Mouse (Mus musculus): Measurements from ENCODE around the gene Sox14. TPM values are rescaled to one million over a fixed set of nuclear protein-coding genes. Genes with fewer than 3 reads are reported as not detected.

The Sox14 gene
- polyA plus RNA-seq, 1 experiment from 2014 or later: 112 TPM

DNA sequence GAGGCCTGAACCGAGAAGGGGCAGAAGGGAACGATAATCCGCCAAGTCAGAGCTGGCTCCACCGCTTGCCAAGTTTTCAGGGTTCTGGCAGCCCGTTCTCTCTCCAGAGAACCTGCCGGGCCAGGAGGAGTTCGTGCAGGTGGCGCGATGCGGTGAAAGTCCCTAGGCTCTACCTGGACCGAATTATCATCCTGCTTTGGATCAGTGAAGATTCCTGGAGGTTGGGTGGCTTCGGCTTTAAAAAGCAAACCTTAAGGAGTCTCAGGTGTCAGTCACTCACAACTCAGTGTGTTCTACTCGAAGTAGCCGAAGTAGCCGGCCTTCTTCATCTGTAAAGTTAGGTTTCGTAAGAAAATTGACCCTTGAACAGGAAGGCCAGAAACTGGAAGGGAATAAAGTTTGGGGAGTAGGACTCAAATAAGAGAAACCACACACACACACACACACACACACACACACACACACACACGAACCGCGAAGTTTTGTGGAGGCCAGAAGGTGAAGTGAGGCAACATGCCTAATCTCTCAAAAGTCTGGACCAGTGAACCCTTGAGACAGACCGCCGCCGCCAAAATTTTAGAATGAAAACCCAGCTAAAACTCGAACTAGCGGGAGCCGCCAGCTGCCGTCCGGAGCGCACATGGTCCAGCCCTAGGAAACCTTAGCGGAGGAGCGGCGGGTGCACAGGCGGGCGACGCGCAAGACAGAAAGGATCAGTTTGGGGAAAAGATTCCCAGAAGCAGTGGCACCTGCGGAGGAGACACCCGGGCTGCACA is 5.0 kb downstream of the Sox14 start:
- Histone ChIP-seq H3K9ac (replicated peaks) (peak overlapping the region; percentile 71), H3K27me3 (peaks cover 98% of the 10 kb centered on the region), H3K9me3 (no peaks in the 10 kb centered on the region), H3K4me1 (replicated peaks) (peaks cover 55% of the 10 kb centered on the region), H3K4me3 (replicated peaks) (peak overlapping the region; percentile 46), H3K27ac (peak overlapping the region; percentile 83), H3K36me3 (no peaks in the 10 kb centered on the region), H3K4me2 (replicated peaks) (peak overlapping the region; percentile 54)
- no peak for ATAC-seq
- under 1% methylated on average over 37 of the region's 37 CpGs for WGBS

- Histone ChIP-seq H3K4me3 (replicated peaks) (peak overlapping the region; percentile 46), H3K27me3 (peaks cover 98% of the 10 kb centered on the region), H3K27ac (peak overlapping the region; percentile 83), H3K4me2 (replicated peaks) (peak overlapping the region; percentile 54), H3K9ac (replicated peaks) (peak overlapping the region; percentile 71), H3K9me3 (no peaks in the 10 kb centered on the region), H3K4me1 (replicated peaks) (peaks cover 46% of the 10 kb centered on the region), H3K36me3 (no peaks in the 10 kb centered on the region)
- under 1% methylated on average over 34 of the region's 34 CpGs for WGBS
- no peak for ATAC-seq
Observed at GRCm38 (mm10) chr9:99869936-99870779, 5.8 kb downstream of the Sox14 start.

- Histone ChIP-seq H3K4me3 (replicated peaks) (peak overlapping the region; percentile 46), H3K4me2 (replicated peaks) (peak overlapping the region; percentile 54), H3K9me3 (no peaks in the 10 kb centered on the region), H3K4me1 (replicated peaks) (peaks cover 45% of the 10 kb centered on the region), H3K9ac (replicated peaks) (peak overlapping the region; percentile 71; the same call in 1 of the 2 replicates), H3K36me3 (no peaks in the 10 kb centered on the region), H3K27ac (peak overlapping the region; percentile 83), H3K27me3 (peaks cover 98% of the 10 kb centered on the region)
- peak; percentile 70 for ATAC-seq
- under 1% methylated on average over 29 of the region's 29 CpGs for WGBS
Observed at GRCm38 (mm10) chr9:99869275-99869674, 6.7 kb downstream of the Sox14 start.

DNA sequence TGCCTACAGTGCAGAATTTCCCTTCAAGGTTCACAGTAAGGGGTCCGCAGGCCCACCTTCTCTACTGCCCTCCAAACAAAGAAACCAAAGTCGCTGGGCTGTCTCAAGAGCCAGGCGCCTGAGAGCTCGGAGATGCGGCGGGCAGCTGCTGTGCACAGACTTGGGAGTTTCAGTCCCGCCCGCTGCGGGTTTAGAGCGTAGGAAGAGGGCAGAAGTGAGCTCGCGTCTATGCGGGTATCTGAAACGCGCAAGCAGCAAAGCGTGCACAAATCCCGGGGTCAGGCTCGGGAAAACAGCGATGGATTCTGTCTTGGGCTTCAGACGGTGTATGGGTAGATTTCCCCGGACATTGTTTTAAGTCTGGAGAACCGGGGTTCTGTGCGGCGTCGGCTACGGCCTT is 7.4 kb downstream of the Sox14 start:
- Histone ChIP-seq H3K4me3 (replicated peaks) (peak overlapping the region; percentile 46), H3K9me3 (no peaks in the 10 kb centered on the region), H3K4me2 (replicated peaks) (peak overlapping the region; percentile 54), H3K9ac (replicated peaks) (peak overlapping the region; percentile 71), H3K4me1 (replicated peaks) (peaks cover 45% of the 10 kb centered on the region), H3K27ac (peak overlapping the region; percentile 85), H3K27me3 (peaks cover 98% of the 10 kb centered on the region), H3K36me3 (no peaks in the 10 kb centered on the region)
- WGBS: 0% methylated on average over 26 of the region's 26 CpGs
- ATAC-seq: peak; percentile 19; the same call in 1 of the 2 replicates

DNA sequence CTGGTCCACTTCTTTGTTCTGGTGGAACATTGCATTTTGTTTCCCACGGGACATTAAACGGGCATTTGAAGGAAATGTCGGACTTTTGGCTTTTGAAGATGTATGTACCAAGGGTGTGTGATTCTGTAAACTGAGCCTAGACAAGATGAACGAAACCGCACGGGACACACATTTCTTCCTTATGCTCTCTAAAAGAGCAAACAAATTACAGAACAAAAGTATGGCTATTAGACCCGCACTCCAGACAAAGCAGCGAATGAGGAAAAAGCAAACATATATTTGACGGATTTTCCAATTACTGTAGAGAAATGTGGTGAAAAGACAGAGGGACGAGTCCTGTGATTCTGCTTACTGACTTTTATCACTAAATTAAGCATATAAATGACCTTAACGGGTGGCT is 7.9 kb downstream of the Sox14 start:
- ATAC-seq: no peak
- Histone ChIP-seq H3K4me2 (replicated peaks) (peak overlapping the region; percentile 54), H3K4me3 (replicated peaks) (peak overlapping the region; percentile 46), H3K4me1 (replicated peaks) (peaks cover 43% of the 10 kb centered on the region), H3K27ac (peak overlapping the region; percentile 85), H3K36me3 (no peaks in the 10 kb centered on the region), H3K9ac (replicated peaks) (peak overlapping the region; percentile 71), H3K27me3 (peaks cover 98% of the 10 kb centered on the region), H3K9me3 (no peaks in the 10 kb centered on the region)
- 1% methylated on average over 11 of the region's 11 CpGs for WGBS

DNA sequence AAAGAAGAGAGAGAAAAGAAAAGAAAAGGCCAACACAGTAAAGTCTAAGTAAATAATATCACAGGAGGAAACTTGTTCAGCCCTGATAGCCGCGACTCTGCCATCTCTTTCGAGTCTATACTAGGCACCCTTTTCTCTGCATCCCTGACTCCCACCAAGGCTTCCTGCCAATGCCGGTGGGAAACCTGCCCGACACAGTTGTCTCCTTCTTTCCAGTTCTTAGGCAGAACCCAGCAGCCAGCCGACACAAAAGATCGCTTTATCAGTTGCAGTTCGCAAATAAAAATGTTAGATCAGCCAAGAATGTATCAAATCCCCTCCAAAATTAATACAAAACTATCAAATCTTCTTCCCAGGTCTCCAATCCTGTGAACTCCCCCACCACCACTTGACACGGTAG is 13.0 kb downstream of the Sox14 start:
- Histone ChIP-seq H3K4me1 (replicated peaks) (peaks cover under 1% of the 10 kb centered on the region; the same call in 1 of the 2 replicates), H3K36me3 (no peaks in the 10 kb centered on the region), H3K9ac (replicated peaks) (no peak overlapping the region), H3K4me2 (replicated peaks) (no peak overlapping the region), H3K4me3 (replicated peaks) (no peak overlapping the region), H3K9me3 (no peaks in the 10 kb centered on the region), H3K27ac (no peak overlapping the region), H3K27me3 (peaks cover 73% of the 10 kb centered on the region)
- no peak for ATAC-seq
- 91% methylated on average over 9 of the region's 9 CpGs for WGBS

DNA sequence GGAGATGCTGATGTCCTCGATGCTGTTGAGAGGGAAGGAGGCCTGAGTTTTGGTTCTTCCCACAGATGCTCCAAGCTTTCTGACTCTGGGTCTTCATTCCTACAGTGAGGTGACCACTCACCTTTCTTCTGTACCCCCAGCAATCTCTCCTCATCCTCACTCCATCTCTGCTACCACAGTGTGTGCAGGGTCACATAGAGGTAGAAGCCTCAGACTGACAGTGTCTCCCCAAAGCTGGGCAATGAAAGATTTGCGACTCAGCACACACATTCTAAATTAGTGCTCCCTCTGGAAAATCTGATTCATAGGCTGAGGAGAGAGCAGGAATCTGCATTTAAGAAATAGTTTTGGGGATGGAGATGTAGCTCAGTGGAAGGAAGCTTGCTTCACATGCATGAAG is 21.5 kb downstream of the Sox14 start:
- no peak overlapping the region for H3K4me3 ChIP-seq (replicated peaks)
- no peak for ATAC-seq

DNA sequence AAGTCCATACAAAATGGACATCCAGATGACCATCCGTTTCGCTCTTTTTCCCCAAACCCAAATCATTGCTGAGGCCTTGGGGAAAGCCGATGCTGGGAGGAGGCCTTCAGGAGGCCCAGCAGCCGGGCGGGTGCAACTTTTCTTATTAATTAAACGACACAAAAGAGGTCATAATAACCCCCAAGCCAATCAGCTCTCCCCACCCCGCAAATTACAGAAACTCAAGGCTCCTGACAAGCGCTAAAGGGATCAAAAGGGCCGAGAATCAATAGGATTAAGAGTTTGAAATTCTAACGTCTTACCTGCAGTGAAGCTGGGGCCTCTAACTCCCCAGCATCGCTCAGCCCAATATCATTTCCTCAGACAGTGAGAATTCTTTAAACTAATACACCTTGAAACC is 22.6 kb downstream of the Sox14 start:
- Histone ChIP-seq H3K27me3 (peaks cover 23% of the 10 kb centered on the region; the same call in 1 of the 2 replicates), H3K4me2 (replicated peaks) (no peak overlapping the region), H3K27ac (no peak overlapping the region), H3K4me3 (replicated peaks) (no peak overlapping the region), H3K36me3 (no peaks in the 10 kb centered on the region), H3K9ac (replicated peaks) (no peak overlapping the region), H3K4me1 (replicated peaks) (peaks cover 3% of the 10 kb centered on the region; the same call in 1 of the 2 replicates), H3K9me3 (no peaks in the 10 kb centered on the region)
- no peak for ATAC-seq
- 39% methylated on average over 11 of the region's 11 CpGs for WGBS

More for the DNA sequence above, 21.5 kb downstream of the Sox14 start:
- Histone ChIP-seq H3K27me3 (peaks cover 26% of the 10 kb centered on the region; the same call in 1 of the 2 replicates), H3K36me3 (no peaks in the 10 kb centered on the region), H3K9me3 (no peaks in the 10 kb centered on the region), H3K27ac (no peak overlapping the region), H3K4me1 (replicated peaks) (no peaks in the 10 kb centered on the region), H3K4me2 (replicated peaks) (no peak overlapping the region), H3K9ac (replicated peaks) (no peak overlapping the region)
- 93% methylated on average over 2 of the region's 2 CpGs for WGBS

DNA sequence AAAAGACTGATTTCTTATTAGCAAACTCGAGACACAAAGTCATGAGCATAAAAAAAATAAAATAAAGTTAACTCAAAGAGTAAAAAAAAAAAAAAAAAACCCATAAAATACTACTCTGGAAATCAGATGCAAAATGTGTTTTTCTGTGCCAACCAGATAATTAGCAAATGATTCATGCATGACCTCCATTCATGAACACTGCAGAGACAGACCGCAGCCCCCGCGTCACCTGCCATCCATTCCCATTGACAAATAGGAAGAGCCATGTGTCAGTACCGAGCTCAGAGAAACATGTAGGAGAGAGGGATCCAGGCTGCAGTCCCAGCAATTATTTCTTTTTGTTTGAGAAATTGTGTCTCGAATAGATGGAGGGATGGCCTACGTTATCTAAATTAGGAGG is 25.6 kb downstream of the Sox14 start:
- Histone ChIP-seq H3K9ac (replicated peaks) (no peak overlapping the region), H3K27me3 (peaks cover 13% of the 10 kb centered on the region; the same call in 1 of the 2 replicates), H3K36me3 (no peaks in the 10 kb centered on the region), H3K9me3 (no peaks in the 10 kb centered on the region), H3K4me1 (replicated peaks) (peaks cover 6% of the 10 kb centered on the region; the same call in 1 of the 2 replicates), H3K4me3 (replicated peaks) (no peak overlapping the region), H3K4me2 (replicated peaks) (no peak overlapping the region), H3K27ac (no peak overlapping the region)
- ATAC-seq: no peak
- 62% methylated on average over 7 of the region's 7 CpGs for WGBS

GRCm38 (mm10) chr9:99848327-99848726 is 27.6 kb downstream of the Sox14 start:
- peaks cover 6% of the 10 kb centered on the region; the same call in 1 of the 2 replicates for H3K27me3 ChIP-seq
- H3K9ac ChIP-seq (replicated peaks): no peak overlapping the region
- H3K4me3 ChIP-seq (replicated peaks): no peak overlapping the region
- 28% methylated on average over 8 of the region's 8 CpGs for WGBS
- H3K27ac ChIP-seq: peak overlapping the region; percentile 21
- 0 out of 2 replicates have a peak, but pooled peaks have one; percentile 20 for ATAC-seq
- no peaks in the 10 kb centered on the region for H3K9me3 ChIP-seq
- no peak overlapping the region for H3K4me2 ChIP-seq (replicated peaks)
- peaks cover 6% of the 10 kb centered on the region; the same call in 1 of the 2 replicates for H3K4me1 ChIP-seq (replicated peaks)
- no peaks in the 10 kb centered on the region for H3K36me3 ChIP-seq

DNA sequence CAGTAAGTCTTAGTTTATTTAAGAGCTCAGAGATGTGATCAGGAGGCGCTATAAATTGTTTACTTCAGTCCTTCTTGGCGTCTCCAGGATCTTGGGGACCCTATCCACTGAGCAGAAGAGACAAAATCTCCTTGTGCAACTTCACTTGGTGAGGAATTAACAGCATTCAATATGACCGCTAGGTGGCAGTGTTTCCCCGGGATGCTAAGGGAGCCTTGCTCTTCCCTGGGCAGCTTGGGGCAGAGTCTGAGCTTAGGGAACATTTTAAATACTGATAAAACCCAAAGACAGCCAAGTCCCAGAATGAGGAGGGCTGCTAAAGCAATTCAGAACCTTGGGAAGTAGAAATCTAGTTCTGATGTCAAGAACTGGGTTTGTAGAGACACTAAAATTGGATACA is 29.1 kb downstream of the Sox14 start:
- 0 out of 2 replicates have a peak, but pooled peaks have one; percentile 34 for ATAC-seq
- Histone ChIP-seq H3K4me2 (replicated peaks) (no peak overlapping the region), H3K4me1 (replicated peaks) (peaks cover 6% of the 10 kb centered on the region; the same call in 1 of the 2 replicates), H3K36me3 (no peaks in the 10 kb centered on the region), H3K27me3 (peaks cover 6% of the 10 kb centered on the region; the same call in 1 of the 2 replicates), H3K9me3 (no peaks in the 10 kb centered on the region), H3K9ac (replicated peaks) (no peak overlapping the region), H3K4me3 (replicated peaks) (no peak overlapping the region), H3K27ac (no peak overlapping the region)
- WGBS: 1% methylated on average over 4 of the region's 4 CpGs

- Histone ChIP-seq H3K27me3 (peaks cover 4% of the 10 kb centered on the region; the same call in 1 of the 2 replicates), H3K9me3 (no peaks in the 10 kb centered on the region), H3K36me3 (no peaks in the 10 kb centered on the region), H3K4me3 (replicated peaks) (no peak overlapping the region), H3K4me1 (replicated peaks) (peaks cover 9% of the 10 kb centered on the region; the same call in 1 of the 2 replicates), H3K9ac (replicated peaks) (no peak overlapping the region), H3K4me2 (replicated peaks) (no peak overlapping the region), H3K27ac (no peak overlapping the region)
- ATAC-seq: no peak
- WGBS: 95% methylated on average over 3 of the region's 3 CpGs
Observed at GRCm38 (mm10) chr9:99839367-99839766, 36.6 kb downstream of the Sox14 start.
